Mouse (Mus musculus): ENCODE data around the gene Hsh2d.
A peak's percentile ranks its signal among the peaks of the same experiment; 100 is the strongest.

The Hsh2d gene

GRCm38 (mm10) chr8:72189417-72190214 lies at the start of gene Hsh2d:
Hsh2d (plus strand) TSS chr8:72189638.
- DNase-seq (ENCODE audit: low spot score in 2 of 2): no peak

GRCm38 (mm10) chr8:72143256-72143824 lies 46.1 kb upstream of the Hsh2d start:
- DNase-seq (ENCODE audit: low spot score in 2 of 2): no peak

- DNase-seq (ENCODE audit: low spot score in 2 of 2): no peak
Measured at GRCm38 (mm10) chr8:72144345-72144975, 45.0 kb upstream of the Hsh2d start.

GRCm38 (mm10) chr8:72145511-72145910 lies 43.9 kb upstream of the Hsh2d start:
- DNase-seq (ENCODE audit: low spot score in 2 of 2): no peak

GRCm38 (mm10) chr8:72146056-72146455 lies 43.4 kb upstream of the Hsh2d start:
- DNase-seq (ENCODE audit: low spot score in 2 of 2): no peak

GRCm38 (mm10) chr8:72146556-72146955 lies 42.9 kb upstream of the Hsh2d start:
- DNase-seq (ENCODE audit: low spot score in 2 of 2): no peak

- no peak for DNase-seq (ENCODE audit: low spot score in 2 of 2)
Measured at GRCm38 (mm10) chr8:72147266-72147665, 42.2 kb upstream of the Hsh2d start.

GRCm38 (mm10) chr8:72149056-72149455 lies 40.4 kb upstream of the Hsh2d start:
- DNase-seq (ENCODE audit: low spot score in 2 of 2): no peak

- no peak for DNase-seq (ENCODE audit: low spot score in 2 of 2)
Measured at GRCm38 (mm10) chr8:72151418-72152078, 37.9 kb upstream of the Hsh2d start.

- no peak for DNase-seq (ENCODE audit: low spot score in 2 of 2)
Measured at GRCm38 (mm10) chr8:72153382-72153781, 36.1 kb upstream of the Hsh2d start.

GRCm38 (mm10) chr8:72158096-72158495 lies 31.3 kb upstream of the Hsh2d start:
- no peak for DNase-seq (ENCODE audit: low spot score in 2 of 2)

GRCm38 (mm10) chr8:72158726-72159125 lies 30.7 kb upstream of the Hsh2d start:
- no peak for DNase-seq (ENCODE audit: low spot score in 2 of 2)

- DNase-seq (ENCODE audit: low spot score in 2 of 2): no peak
Measured at GRCm38 (mm10) chr8:72160007-72160406, 29.4 kb upstream of the Hsh2d start.

GRCm38 (mm10) chr8:72160707-72161697 lies 28.4 kb upstream of the Hsh2d start, which contains the start of gene Rab8a:
Rab8a (plus strand) TSS chr8:72161200.
- DNase-seq (ENCODE audit: low spot score in 2 of 2): peak; percentile 100

GRCm38 (mm10) chr8:72162821-72163220 lies 26.6 kb upstream of the Hsh2d start:
- no peak for DNase-seq (ENCODE audit: low spot score in 2 of 2)

GRCm38 (mm10) chr8:72169098-72169668 lies 20.3 kb upstream of the Hsh2d start:
- no peak for DNase-seq (ENCODE audit: low spot score in 2 of 2)

GRCm38 (mm10) chr8:72169681-72170249 lies 19.7 kb upstream of the Hsh2d start:
- no peak for DNase-seq (ENCODE audit: low spot score in 2 of 2)

GRCm38 (mm10) chr8:72177346-72177925 lies 12.0 kb upstream of the Hsh2d start:
- peak in 1 of 2 experiments; percentile 72 for DNase-seq (ENCODE audit: low spot score in 2 of 2)

- no peak for DNase-seq (ENCODE audit: low spot score in 2 of 2)
Measured at GRCm38 (mm10) chr8:72183554-72184202, 5.8 kb upstream of the Hsh2d start.

Data from left cerebral cortex, adult 9 months (tissue).